Mouse (Mus musculus): ENCODE measurements around the gene Il4i1.

- TF ChIP-seq CTCF (IDR thresholded peaks at IDR 0.05; ENCODE audit: low read depth) (no peak), EP300 (IDR thresholded peaks at IDR 0.05; ENCODE audit: low read depth) (no peak; the same call in 1 of the 2 replicates)
Observed at GRCm38 (mm10) chr7:44816470-44817021, 359 bp downstream of the Il4i1 start, which contains the start of gene Atf5.
